Mouse (Mus musculus): ENCODE measurements around the gene Dock9.

- no peak for TF ChIP-seq CTCF (IDR thresholded peaks at IDR 0.05)
- TF ChIP-seq POLR2A (IDR thresholded peaks at IDR 0.05; ENCODE audit: insufficient read depth, low read depth, low read length), result no peak
Observed at GRCm38 (mm10) chr14:121711089-121711826, 86.4 kb downstream of the Dock9 start.
